Mouse (Mus musculus) megakaryocyte, adult 5-6 weeks (primary cell): ENCODE data around the gene Hadh. TPM values are rescaled to one million over a fixed set of nuclear protein-coding genes. Genes with fewer than 3 reads are reported as not detected.

Experiments used
- ATAC-seq: 2 replicates; pipeline ENCODE4 v1.8.0; 2016; ENCODE audit warnings: mild to moderate bottlenecking, inconsistent platforms; ENCODE audit not compliant: poor library complexity, severe bottlenecking
- total RNA-seq, 2 experiments: library from RNA; stranded (forward) in 1 of 2; stranded (reverse) in 1 of 2; fragments of 153-499, 151-499 nt in 1 of 2; fragments of 221-1000, 200-1000 nt in 1 of 2; gene quantifications; 2 replicates each; pipeline versions ENCODE4 v1.2.3 to v1.2.4; 2015 to 2017

Hadh gene
- total RNA-seq (2015) (25.3 and 34.4 TPM in 2 replicates), total RNA-seq (2017) (26.0 and 29.6 TPM in 2 replicates)

- peak; percentile 90 for ATAC-seq
Measured at GRCm38 (mm10) chr3:131271559-131272373, at the start of gene Hadh. Gene Hadh, minus strand, starts transcription at chr3:131272101.

- peak; percentile 96 for ATAC-seq
Measured at GRCm38 (mm10) chr3:131320184-131320583, 48.3 kb upstream of the Hadh start.

- 0 out of 2 replicates have a peak, but pooled peaks have one; percentile 17 for ATAC-seq
Measured at GRCm38 (mm10) chr3:131318211-131318610, 46.3 kb upstream of the Hadh start.

- no peak for ATAC-seq
Measured at GRCm38 (mm10) chr3:131317126-131317525, 45.2 kb upstream of the Hadh start.

- no peak for ATAC-seq
Measured at GRCm38 (mm10) chr3:131315957-131316510, 44.1 kb upstream of the Hadh start.

- no peak for ATAC-seq
Measured at GRCm38 (mm10) chr3:131312340-131312739, 40.4 kb upstream of the Hadh start.

- no peak for ATAC-seq
Measured at GRCm38 (mm10) chr3:131310572-131310971, 38.7 kb upstream of the Hadh start.

GRCm38 (mm10) chr3:131307811-131308210 lies 35.9 kb upstream of the Hadh start:
- no peak for ATAC-seq

- no peak for ATAC-seq
Measured at GRCm38 (mm10) chr3:131306255-131306654, 34.4 kb upstream of the Hadh start.

- peak; percentile 24 for ATAC-seq
Measured at GRCm38 (mm10) chr3:131303320-131303714, 31.4 kb upstream of the Hadh start.

- peak; percentile 98 for ATAC-seq
Measured at GRCm38 (mm10) chr3:131302452-131303319, 30.8 kb upstream of the Hadh start, which contains the start of gene Cyp2u1. Gene Cyp2u1, minus strand, starts transcription at chr3:131303227.

- peak; percentile 44 for ATAC-seq
Measured at GRCm38 (mm10) chr3:131299908-131300307, 28.0 kb upstream of the Hadh start.

GRCm38 (mm10) chr3:131299078-131299477 lies 27.2 kb upstream of the Hadh start:
- no peak for ATAC-seq

- no peak for ATAC-seq
Measured at GRCm38 (mm10) chr3:131296893-131297292, 25.0 kb upstream of the Hadh start.

- ATAC-seq = peak; percentile 70
Measured at GRCm38 (mm10) chr3:131295513-131296200, 23.8 kb upstream of the Hadh start.

- ATAC-seq = no peak
Measured at GRCm38 (mm10) chr3:131294503-131294902, 22.6 kb upstream of the Hadh start.

GRCm38 (mm10) chr3:131292959-131293358 lies 21.1 kb upstream of the Hadh start:
- no peak for ATAC-seq

- ATAC-seq = no peak
Measured at GRCm38 (mm10) chr3:131292349-131292748, 20.4 kb upstream of the Hadh start.

- no peak for ATAC-seq
Measured at GRCm38 (mm10) chr3:131291890-131292289, 20.0 kb upstream of the Hadh start.

GRCm38 (mm10) chr3:131274151-131274550 lies 2.2 kb upstream of the Hadh start:
- ATAC-seq = no peak
